ENCODE assay signal across 1 mouse cellular context in genomic region chr8:110618391-110619207, GRCm38 (mm10).
A peak's percentile ranks its signal among the peaks of the same experiment; 100 is the strongest.
TF ChIP-seq lines count a peak whose summit lies in the region.

Gene Vac14 (plus strand): TSS chr8:110618585.

TF ChIP-seq in CH12.LX, 34 proteins besides CTCF, POLR2A, EP300 and RAD21 (continued from another document):
- peak; percentile 94 for TF ChIP-seq USF2 (conservative IDR thresholded peaks at IDR 0.05; ENCODE audit: low read depth, low read length)
